Mouse (Mus musculus) kidney, adult 2 months (tissue): ENCODE measurements around the gene Olfr527. TPM values are rescaled to one million over a fixed set of nuclear protein-coding genes. Genes with fewer than 3 reads are reported as not detected.
A peak's percentile ranks its signal among the peaks of the same experiment; 100 is the strongest.

Experiments
- DNase-seq: peaks from one replicate; pipeline ENCODE4 v3.0.0; 2021
- H3K27ac ChIP-seq: fragments of 200-500 bp; 2 replicates; pipeline ENCODE4 v1.5.1; 2012; ENCODE audit warnings: low read depth, low read length, control low read depth, inconsistent platforms; ENCODE audit not compliant: insufficient read depth
- H3K27me3 ChIP-seq: fragments of 200-500 bp; replicated peaks from 2 replicates; pipeline ENCODE4 v1.6.1; 2012; ENCODE audit warnings: mild to moderate bottlenecking, moderate library complexity, low read length, inconsistent platforms; ENCODE audit not compliant: control insufficient read depth, insufficient read depth
- H3K36me3 ChIP-seq: fragments of 200-500 bp; 2 replicates; pipeline ENCODE4 v1.6.1; 2012; ENCODE audit warnings: mild to moderate bottlenecking, moderate library complexity, low read length, inconsistent platforms; ENCODE audit not compliant: control insufficient read depth, insufficient read depth
- H3K4me1 ChIP-seq: fragments of 200-500 bp; 2 replicates; pipeline ENCODE4 v1.6.1; 2011; ENCODE audit warnings: low read length; ENCODE audit not compliant: control insufficient read depth, insufficient read depth
- H3K4me3 ChIP-seq: fragments of 200-500 bp; 2 replicates; pipeline ENCODE4 v1.5.1; 2011; ENCODE audit warnings: mild to moderate bottlenecking, low read depth, low read length, control low read depth; ENCODE audit not compliant: insufficient read depth
- CTCF ChIP-seq: fragments of 200-500 bp; conservative IDR thresholded peaks from 2 replicates; pipeline ENCODE4 v1.5.1; 2011; ENCODE audit warnings: low read depth, mild to moderate bottlenecking, control low read depth, low read length, moderate library complexity, mixed read lengths; ENCODE audit not compliant: insufficient read depth, insufficient read length
- POLR2A ChIP-seq: fragments of 200-500 bp; IDR thresholded peaks from one replicate; pipeline ENCODE4 v1.6.1; 2011; ENCODE audit warnings: low read depth, low read length, control low read depth
- WGBS: fragments of 180-500 bp; shearing (Covaris S2); methylation state at CpG from one replicate; pipeline ENCODE4 v1.1.7; 2018; 5-methylcytosine and 5-hydroxymethylcytosine counted together
- polyA plus RNA-seq: library from polyadenylated mRNA; depleted of rRNA; stranded (reverse); fragments of >200 nt; gene quantifications from 2 replicates; pipeline ENCODE4 v1.2.3, GENCODE M21; 2012; rRNA removed

The Olfr527 gene
- not detected in 2 replicates for polyA plus RNA-seq

- no peak within 1 kb of the TSS for H3K27ac ChIP-seq
- TF ChIP-seq CTCF, result no peak
- no peak for TF ChIP-seq POLR2A
- 66% methylated on average over 2 of the region's 2 CpGs for WGBS
- H3K27me3 ChIP-seq, result no peaks in the 10 kb centered on the region
- DNase-seq, result no peak
- H3K36me3 ChIP-seq, result no peaks in the 10 kb centered on the region
- no peak within 1 kb of the TSS for H3K4me3 ChIP-seq
- no peaks in the 10 kb centered on the region for H3K4me1 ChIP-seq
These were observed at the start of gene Olfr527 for GRCm38 (mm10) chr7:140333717-140334116. Gene Olfr527 (plus strand): TSS chr7:140334017.

- no peak overlapping the region for H3K27ac ChIP-seq
- 91% methylated on average over 9 of the region's 9 CpGs for WGBS
- DNase-seq, result no peak
These were observed 38.1 kb upstream of the Olfr527 start for GRCm38 (mm10) chr7:140295746-140296145.

GRCm38 (mm10) chr7:140296876-140297275 is 36.9 kb upstream of the Olfr527 start:
- H3K4me3 ChIP-seq, result no peak overlapping the region
- WGBS, result 71% methylated on average over 6 of the region's 6 CpGs
- H3K36me3 ChIP-seq, result no peaks in the 10 kb centered on the region
- H3K4me1 ChIP-seq, result no peaks in the 10 kb centered on the region
- TF ChIP-seq CTCF (no peak), POLR2A (no peak)
- H3K27me3 ChIP-seq, result no peaks in the 10 kb centered on the region
- H3K27ac ChIP-seq, result no peak overlapping the region
- no peak for DNase-seq

More at GRCm38 (mm10) chr7:140295746-140296145, 38.1 kb upstream of the Olfr527 start:
- no peaks in the 10 kb centered on the region for H3K36me3 ChIP-seq
- no peaks in the 10 kb centered on the region for H3K27me3 ChIP-seq
- no peaks in the 10 kb centered on the region for H3K4me1 ChIP-seq
- TF ChIP-seq CTCF, result no peak
- no peak for TF ChIP-seq POLR2A
- no peak overlapping the region for H3K4me3 ChIP-seq

- H3K36me3 ChIP-seq, result no peaks in the 10 kb centered on the region
These were observed 34.4 kb upstream of the Olfr527 start for GRCm38 (mm10) chr7:140299416-140299815.

GRCm38 (mm10) chr7:140319861-140320385 is 13.9 kb upstream of the Olfr527 start:
- no peaks in the 10 kb centered on the region for H3K36me3 ChIP-seq
- no peaks in the 10 kb centered on the region for H3K4me1 ChIP-seq
- 47% methylated on average over 3 of the region's 3 CpGs for WGBS
- H3K27ac ChIP-seq, result no peak overlapping the region
- H3K4me3 ChIP-seq, result no peak overlapping the region
- H3K27me3 ChIP-seq, result no peaks in the 10 kb centered on the region
- TF ChIP-seq CTCF (no peak), POLR2A (no peak)
- peak; percentile 63 for DNase-seq

More at GRCm38 (mm10) chr7:140299416-140299815, 34.4 kb upstream of the Olfr527 start:
- H3K27me3 ChIP-seq, result no peaks in the 10 kb centered on the region
- H3K4me1 ChIP-seq, result no peaks in the 10 kb centered on the region
- 89% methylated on average over 3 of the region's 3 CpGs for WGBS
- no peak overlapping the region for H3K4me3 ChIP-seq
- H3K27ac ChIP-seq, result no peak overlapping the region
- no peak for TF ChIP-seq CTCF
- no peak for TF ChIP-seq POLR2A
- DNase-seq, result no peak

- DNase-seq, result no peak
- 53% methylated on average over 1 of the region's 1 CpGs for WGBS
- H3K27me3 ChIP-seq, result no peaks in the 10 kb centered on the region
- TF ChIP-seq CTCF (no peak), POLR2A (no peak)
- H3K27ac ChIP-seq, result no peak within 1 kb of the TSS
- H3K4me1 ChIP-seq, result no peaks in the 10 kb centered on the region
- H3K36me3 ChIP-seq, result no peaks in the 10 kb centered on the region
- no peak within 1 kb of the TSS for H3K4me3 ChIP-seq
These were observed 13.3 kb upstream of the Olfr527 start, which contains the start of gene Olfr525 for GRCm38 (mm10) chr7:140320558-140320957. Gene Olfr525 (plus strand): TSS chr7:140320858.

GRCm38 (mm10) chr7:140321135-140321534 is 12.7 kb upstream of the Olfr527 start:
- Histone ChIP-seq H3K27ac (no peak overlapping the region), H3K27me3 (no peaks in the 10 kb centered on the region)
- TF ChIP-seq POLR2A (no peak), CTCF (no peak)

More at GRCm38 (mm10) chr7:140321135-140321534, 12.7 kb upstream of the Olfr527 start:
- Histone ChIP-seq H3K4me3 (no peak overlapping the region), H3K4me1 (no peaks in the 10 kb centered on the region), H3K36me3 (no peaks in the 10 kb centered on the region)
- DNase-seq, result no peak
